Mouse (Mus musculus): ENCODE results near the gene Gm10401. TPM values are rescaled to one million over a fixed set of nuclear protein-coding genes. Genes with fewer than 3 reads are reported as not detected.

Gm10401 gene
- 8.1 and 8.5 TPM in 2 replicates for polyA plus RNA-seq (2015; fragmentation: Nextera tagmentation; extraction: Ambion mirVana)

GRCm38 (mm10) chr5:115098195-115098594 lies at the start of gene Gm10401:
Gm10401 (minus strand) TSS chr5:115098295.
- Histone ChIP-seq H3K27me3 (ENCODE audit: control insufficient read depth, insufficient read depth, low read depth, low read length) (no peaks in the 10 kb centered on the region), H3K4me3 (ENCODE audit: low read depth, low read length) (no peak within 1 kb of the TSS), H3K36me3 (ENCODE audit: control insufficient read depth, insufficient read depth) (peaks cover 42% of the 10 kb centered on the region), H3K27ac (ENCODE audit: low read length) (no peak within 1 kb of the TSS), H3K9me3 (replicated peaks; ENCODE audit: control insufficient read depth, low read length) (no peaks in the 10 kb centered on the region), H3K9ac (ENCODE audit: low read depth, low read length) (no peak within 1 kb of the TSS), H3K4me2 (ENCODE audit: low read depth, low read length) (no peak within 1 kb of the TSS), H3K4me1 (ENCODE audit: control insufficient read depth, low read depth, low read length) (no peaks in the 10 kb centered on the region)
- 97% methylated on average over 8 of the region's 8 CpGs for WGBS (ENCODE audit: insufficient replicate concordance)
- no peak for ATAC-seq (ENCODE audit: low read depth)

- Histone ChIP-seq H3K4me3 (ENCODE audit: low read depth, low read length) (no peak overlapping the region), H3K27ac (ENCODE audit: low read length) (no peak overlapping the region), H3K9me3 (replicated peaks; ENCODE audit: control insufficient read depth, low read length) (no peaks in the 10 kb centered on the region), H3K9ac (ENCODE audit: low read depth, low read length) (no peak overlapping the region), H3K27me3 (ENCODE audit: control insufficient read depth, insufficient read depth, low read depth, low read length) (no peaks in the 10 kb centered on the region), H3K4me2 (ENCODE audit: low read depth, low read length) (no peak overlapping the region), H3K36me3 (ENCODE audit: control insufficient read depth, insufficient read depth) (peaks cover 35% of the 10 kb centered on the region), H3K4me1 (ENCODE audit: control insufficient read depth, low read depth, low read length) (no peaks in the 10 kb centered on the region; the same call in 1 of the 2 replicates)
- 60% methylated on average over 3 of the region's 3 CpGs for WGBS (ENCODE audit: insufficient replicate concordance)
- ATAC-seq (ENCODE audit: low read depth), result no peak
Observed at GRCm38 (mm10) chr5:115147388-115147787, 49.3 kb upstream of the Gm10401 start.

GRCm38 (mm10) chr5:115146747-115147130 lies 48.6 kb upstream of the Gm10401 start:
- Histone ChIP-seq H3K36me3 (ENCODE audit: control insufficient read depth, insufficient read depth) (peaks cover 35% of the 10 kb centered on the region), H3K27ac (ENCODE audit: low read length) (no peak overlapping the region), H3K9ac (ENCODE audit: low read depth, low read length) (no peak overlapping the region), H3K4me2 (ENCODE audit: low read depth, low read length) (no peak overlapping the region), H3K9me3 (replicated peaks; ENCODE audit: control insufficient read depth, low read length) (no peaks in the 10 kb centered on the region), H3K4me3 (ENCODE audit: low read depth, low read length) (no peak overlapping the region), H3K27me3 (ENCODE audit: control insufficient read depth, insufficient read depth, low read depth, low read length) (no peaks in the 10 kb centered on the region), H3K4me1 (ENCODE audit: control insufficient read depth, low read depth, low read length) (no peaks in the 10 kb centered on the region; the same call in 1 of the 2 replicates)
- ATAC-seq (ENCODE audit: low read depth), result no peak

- Histone ChIP-seq H3K4me1 (ENCODE audit: control insufficient read depth, low read depth, low read length) (no peaks in the 10 kb centered on the region; the same call in 1 of the 2 replicates), H3K27me3 (ENCODE audit: control insufficient read depth, insufficient read depth, low read depth, low read length) (no peaks in the 10 kb centered on the region), H3K4me2 (ENCODE audit: low read depth, low read length) (no peak overlapping the region), H3K4me3 (ENCODE audit: low read depth, low read length) (no peak overlapping the region), H3K9ac (ENCODE audit: low read depth, low read length) (no peak overlapping the region), H3K36me3 (ENCODE audit: control insufficient read depth, insufficient read depth) (peaks cover 35% of the 10 kb centered on the region), H3K27ac (ENCODE audit: low read length) (no peak overlapping the region), H3K9me3 (replicated peaks; ENCODE audit: control insufficient read depth, low read length) (no peaks in the 10 kb centered on the region)
- no peak for ATAC-seq (ENCODE audit: low read depth)
- 65% methylated on average over 6 of the region's 6 CpGs for WGBS (ENCODE audit: insufficient replicate concordance)
Observed at GRCm38 (mm10) chr5:115145976-115146746, 48.1 kb upstream of the Gm10401 start.

GRCm38 (mm10) chr5:115145253-115145968 lies 47.3 kb upstream of the Gm10401 start:
- no peak overlapping the region for H3K4me2 ChIP-seq (ENCODE audit: low read depth, low read length)
- H3K9ac ChIP-seq (ENCODE audit: low read depth, low read length), result no peak overlapping the region
- H3K4me1 ChIP-seq (ENCODE audit: control insufficient read depth, low read depth, low read length), result no peaks in the 10 kb centered on the region
- no peak overlapping the region for H3K4me3 ChIP-seq (ENCODE audit: low read depth, low read length)
- H3K27me3 ChIP-seq (ENCODE audit: control insufficient read depth, insufficient read depth, low read depth, low read length), result no peaks in the 10 kb centered on the region
- no peak for ATAC-seq (ENCODE audit: low read depth)
- no peaks in the 10 kb centered on the region for H3K9me3 ChIP-seq (replicated peaks; ENCODE audit: control insufficient read depth, low read length)
- H3K36me3 ChIP-seq (ENCODE audit: control insufficient read depth, insufficient read depth), result peaks cover 31% of the 10 kb centered on the region
- WGBS (ENCODE audit: insufficient replicate concordance), result 74% methylated on average over 11 of the region's 11 CpGs
- H3K27ac ChIP-seq (ENCODE audit: low read length), result no peak overlapping the region

GRCm38 (mm10) chr5:115144471-115144870 lies 46.4 kb upstream of the Gm10401 start:
- no peak overlapping the region for H3K4me3 ChIP-seq (ENCODE audit: low read depth, low read length)
- no peaks in the 10 kb centered on the region for H3K27me3 ChIP-seq (ENCODE audit: control insufficient read depth, insufficient read depth, low read depth, low read length)
- H3K9ac ChIP-seq (ENCODE audit: low read depth, low read length), result no peak overlapping the region
- no peak for ATAC-seq (ENCODE audit: low read depth)
- H3K36me3 ChIP-seq (ENCODE audit: control insufficient read depth, insufficient read depth), result peaks cover 21% of the 10 kb centered on the region
- H3K9me3 ChIP-seq (replicated peaks; ENCODE audit: control insufficient read depth, low read length), result no peaks in the 10 kb centered on the region
- 66% methylated on average over 6 of the region's 6 CpGs for WGBS (ENCODE audit: insufficient replicate concordance)
- no peaks in the 10 kb centered on the region for H3K4me1 ChIP-seq (ENCODE audit: control insufficient read depth, low read depth, low read length)
- H3K27ac ChIP-seq (ENCODE audit: low read length), result no peak overlapping the region
- no peak overlapping the region for H3K4me2 ChIP-seq (ENCODE audit: low read depth, low read length)

- H3K27me3 ChIP-seq (ENCODE audit: control insufficient read depth, insufficient read depth, low read depth, low read length), result no peaks in the 10 kb centered on the region
- no peak overlapping the region for H3K4me3 ChIP-seq (ENCODE audit: low read depth, low read length)
- no peak overlapping the region for H3K9ac ChIP-seq (ENCODE audit: low read depth, low read length)
- no peaks in the 10 kb centered on the region for H3K9me3 ChIP-seq (replicated peaks; ENCODE audit: control insufficient read depth, low read length)
- no peak overlapping the region for H3K27ac ChIP-seq (ENCODE audit: low read length)
- no peaks in the 10 kb centered on the region for H3K4me1 ChIP-seq (ENCODE audit: control insufficient read depth, low read depth, low read length)
- 74% methylated on average over 10 of the region's 10 CpGs for WGBS (ENCODE audit: insufficient replicate concordance)
- peaks cover 17% of the 10 kb centered on the region for H3K36me3 ChIP-seq (ENCODE audit: control insufficient read depth, insufficient read depth)
- no peak for ATAC-seq (ENCODE audit: low read depth)
- H3K4me2 ChIP-seq (ENCODE audit: low read depth, low read length), result no peak overlapping the region
Observed at GRCm38 (mm10) chr5:115143552-115143951, 45.5 kb upstream of the Gm10401 start.

- WGBS (ENCODE audit: insufficient replicate concordance), result 79% methylated on average over 9 of the region's 9 CpGs
- H3K4me2 ChIP-seq (ENCODE audit: low read depth, low read length), result no peak overlapping the region
- H3K4me3 ChIP-seq (ENCODE audit: low read depth, low read length), result no peak overlapping the region
- ATAC-seq (ENCODE audit: low read depth), result no peak
- no peaks in the 10 kb centered on the region for H3K9me3 ChIP-seq (replicated peaks; ENCODE audit: control insufficient read depth, low read length)
- H3K9ac ChIP-seq (ENCODE audit: low read depth, low read length), result no peak overlapping the region
- peaks cover 5% of the 10 kb centered on the region for H3K36me3 ChIP-seq (ENCODE audit: control insufficient read depth, insufficient read depth)
- H3K27me3 ChIP-seq (ENCODE audit: control insufficient read depth, insufficient read depth, low read depth, low read length), result no peaks in the 10 kb centered on the region; the same call in 1 of the 2 replicates
- no peaks in the 10 kb centered on the region for H3K4me1 ChIP-seq (ENCODE audit: control insufficient read depth, low read depth, low read length)
- H3K27ac ChIP-seq (ENCODE audit: low read length), result no peak overlapping the region
Observed at GRCm38 (mm10) chr5:115142166-115142697, 44.1 kb upstream of the Gm10401 start.

- H3K9me3 ChIP-seq (replicated peaks; ENCODE audit: control insufficient read depth, low read length), result no peaks in the 10 kb centered on the region
- H3K9ac ChIP-seq (ENCODE audit: low read depth, low read length), result no peak overlapping the region
- WGBS (ENCODE audit: insufficient replicate concordance), result 49% methylated on average over 3 of the region's 3 CpGs
- no peaks in the 10 kb centered on the region; the same call in none of the 2 replicates for H3K27me3 ChIP-seq (ENCODE audit: control insufficient read depth, insufficient read depth, low read depth, low read length)
- no peaks in the 10 kb centered on the region for H3K4me1 ChIP-seq (ENCODE audit: control insufficient read depth, low read depth, low read length)
- no peak overlapping the region for H3K4me3 ChIP-seq (ENCODE audit: low read depth, low read length)
- no peaks in the 10 kb centered on the region; the same call in 1 of the 2 replicates for H3K36me3 ChIP-seq (ENCODE audit: control insufficient read depth, insufficient read depth)
- no peak overlapping the region for H3K27ac ChIP-seq (ENCODE audit: low read length)
- no peak overlapping the region for H3K4me2 ChIP-seq (ENCODE audit: low read depth, low read length)
- ATAC-seq (ENCODE audit: low read depth), result no peak
Observed at GRCm38 (mm10) chr5:115140726-115141125, 42.6 kb upstream of the Gm10401 start.

Data from liver, embryonic 16.5 days (tissue).